Comparison of ENCODE assay signal across 18 mouse cellular contexts in the genomic region with DNA sequence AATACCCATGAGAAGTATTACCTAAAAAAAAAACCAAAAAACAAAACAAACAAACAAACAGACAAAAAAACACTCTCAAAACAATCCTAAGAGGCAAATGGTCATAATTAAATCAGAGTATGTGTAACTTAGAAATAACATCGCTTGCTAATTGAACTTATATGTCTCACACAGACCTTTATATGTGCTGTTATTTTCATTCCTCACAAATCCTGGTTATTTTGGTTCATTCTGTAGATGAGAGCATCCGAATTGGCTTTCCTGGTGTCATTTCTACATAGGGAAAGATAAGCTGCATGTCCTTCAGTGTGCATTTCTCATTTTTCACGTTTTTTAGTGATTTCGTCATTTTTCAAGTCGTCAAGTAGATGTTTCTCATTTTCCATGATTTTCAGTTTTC. TPM values are rescaled to one million over a fixed set of nuclear protein-coding genes. Genes with fewer than 3 reads are reported as not detected.
DNase-seq lines count a peak whose midpoint lies in the region; ATAC-seq and TF ChIP-seq lines count a peak whose summit lies in the region.
"Not testable (repeated sequence)": the region's sequence is repeated elsewhere in the genome, so short reads cannot be mapped to it uniquely, and the experiment has no call there.
"Had no signal": no experiment of that assay in that cellular context is flagged by ENCODE, and none has a peak within 500 bp of the region (broad histone marks: within the 10 kb centered on the region; RNA-seq: fewer than 3 reads in every experiment).

Gene Gm10801 (plus strand): TSS at position 301 of the 400 bp plus-strand sequence.

- TF ChIP-seq RAD21 in MEL (IDR thresholded peaks at IDR 0.05; ENCODE audit: low read depth, low read length): not testable (repeated sequence)

- not testable (repeated sequence) for H3K79me2 ChIP-seq in MEL (ENCODE audit: control insufficient read depth, insufficient read depth, low read length, poor library complexity)

- H3K27ac ChIP-seq in MEL (ENCODE audit: control insufficient read depth, low read depth, low read length); bone marrow macrophage, adult 2 months (ENCODE audit: insufficient read depth, low read depth, low read length): not testable (repeated sequence)

- not testable (repeated sequence) for H3K9ac ChIP-seq in MEL (ENCODE audit: control insufficient read depth, low read depth, low read length, poor library complexity, severe bottlenecking)

- ATAC-seq in CD4-positive, CD25-positive, alpha-beta regulatory T cell, adult 4 months; erythroblast, adult 5-6 weeks (replicated peaks; ENCODE audit: low FRiP score, poor library complexity, severe bottlenecking); hematopoietic stem cell, adult 5-6 weeks (replicated peaks in 1 of 2; ENCODE audit: insufficient read depth in 1 of 2, low FRiP score in 2 of 2, low TSS enrichment in 1 of 2, low read depth in 1 of 2, poor library complexity in 2 of 2, severe bottlenecking in 2 of 2); monocyte, adult 5-6 weeks (replicated peaks; ENCODE audit: insufficient number of reproducible peaks, low FRiP score, low TSS enrichment, poor library complexity, severe bottlenecking): not testable (repeated sequence)

- DNase-seq in MEL (ENCODE audit: low read depth, low spot score): not testable (repeated sequence)

- not testable (repeated sequence) for H3K4me1 ChIP-seq in MEL (ENCODE audit: control insufficient read depth in 1 of 2, insufficient read depth in 2 of 2, low read length in 2 of 2); bone marrow macrophage, adult 2 months (ENCODE audit: control insufficient read depth, insufficient read depth, low read length)

- not testable (repeated sequence) for TF ChIP-seq EP300 in MEL (IDR thresholded peaks at IDR 0.05; ENCODE audit: low read depth in 1 of 2, low read length in 2 of 2)

- H3K9me3 ChIP-seq in MEL (replicated peaks; ENCODE audit: insufficient read depth, low read length): not testable (repeated sequence)

- not testable (repeated sequence) for H3K27me3 ChIP-seq in MEL (ENCODE audit: control insufficient read depth in 1 of 2, insufficient read depth in 2 of 2, low read length in 2 of 2)

- H3K4me3 ChIP-seq in MEL (ENCODE audit: control insufficient read depth in 1 of 2, insufficient read depth in 1 of 2, low read depth in 2 of 2, low read length in 2 of 2); bone marrow macrophage, adult 2 months (ENCODE audit: insufficient read depth, low read length): not testable (repeated sequence)

- TF ChIP-seq CTCF in MEL (IDR thresholded peaks at IDR 0.05 in 2 of 3, conservative IDR thresholded peaks at IDR 0.05 in 1 of 3; ENCODE audit: control insufficient read depth in 1 of 3, insufficient read depth in 1 of 3, low read depth in 2 of 3, low read length in 3 of 3, poor library complexity in 1 of 3, severe bottlenecking in 1 of 3); bone marrow macrophage, adult 2 months (IDR thresholded peaks at IDR 0.05; ENCODE audit: low read depth, low read length): not testable (repeated sequence)

- H3K36me3 ChIP-seq in MEL (ENCODE audit: control insufficient read depth in 1 of 2, insufficient read depth in 2 of 2, low read length in 2 of 2): not testable (repeated sequence)

- not testable (repeated sequence) for TF ChIP-seq POLR2A in MEL (IDR thresholded peaks at IDR 0.05; ENCODE audit: control insufficient read depth in 1 of 2, insufficient read depth in 1 of 2, low read depth in 1 of 2, low read length in 2 of 2, poor library complexity in 1 of 2); bone marrow macrophage, adult 2 months (IDR thresholded peaks at IDR 0.05; ENCODE audit: borderline replicate concordance, low read depth, low read length)

RNA-seq across cellular contexts. Expression of gene Gm10801, which starts in this region (rescaled TPM):
- 10 to 100 TPM; 14.6 to 51.4 TPM for polyA plus RNA-seq in CD4-positive, CD25-positive, alpha-beta regulatory T cell, adult 4 months (2017; shearing (Covaris generic))
- total RNA-seq in MEL (2012; rRNA removed): 22.4 and 22.7 TPM in 2 replicates
- polyA plus RNA-seq in MEL (2012; ENCODE audit: insufficient read depth in 1 of 2, insufficient read length in 2 of 2, low read depth in 1 of 2, low replicate concordance in 2 of 2, missing spikeins in 1 of 2): under 1 TPM in 1 of 2 experiments, not detected in 1; 0.60 TPM
- polyA plus RNA-seq in bone marrow macrophage, adult 2 months (2012; ENCODE audit: insufficient read depth, insufficient read length, missing spikeins): 97.3 and 260 TPM in 2 replicates
- 39.1 and 114 TPM in 2 replicates for total RNA-seq in erythroblast, adult 5-6 weeks (2015; ENCODE audit: low replicate concordance)
- total RNA-seq in erythroblast, adult 5-6 weeks (2017; ENCODE audit: low replicate concordance): 347 and 811 TPM in 2 replicates
- 5.1 and 23.2 TPM in 2 replicates for total RNA-seq in hematopoietic stem cell, adult 5-6 weeks (2017)
- total RNA-seq in monocyte, adult 5-6 weeks (2017): 99.5 to 299 TPM (median 196 TPM) in 3 replicates
- total RNA-seq: adrenal gland, adult 2 months; gastrocnemius, adult 8-10 months; gastrocnemius, postnatal 25 days; heart, postnatal 10 days had no signal
- polyA plus RNA-seq: adrenal gland, adult 2 months; embryonic facial prominence, embryonic 12.5 days; embryonic facial prominence, embryonic 15.5 days; forebrain, embryonic 15.5 days; gonadal fat pad, adult 2 months; hindbrain, embryonic 14.5 days; hindbrain, postnatal 0 days; intestine, embryonic 16.5 days; Patski had no signal
